Mouse (Mus musculus) CD4-positive, CD25-positive, alpha-beta regulatory T cell, adult 4 months (primary cell): Measurements from ENCODE around the gene Galr3. TPM values are rescaled to one million over a fixed set of nuclear protein-coding genes. Genes with fewer than 3 reads are reported as not detected.
A peak's percentile ranks its signal among the peaks of the same experiment; 100 is the strongest.

ENCODE experiments used
- ATAC-seq: one replicate; pipeline ENCODE4 v1.8.0; 2017
- polyA plus RNA-seq, 2 experiments: library from polyadenylated mRNA; unstranded; fragments of 100-300 nt; shearing (Covaris generic); gene quantifications; one replicate each; pipeline ENCODE4 v1.2.1; 2017

The Galr3 gene
- polyA plus RNA-seq, 2 experiments from 2014 or later = not detected

GRCm38 (mm10) chr15:79057850-79058249 lies 16.2 kb downstream of the Galr3 start:
- ATAC-seq = no peak

GRCm38 (mm10) chr15:79060887-79061565 lies 19.3 kb downstream of the Galr3 start:
- ATAC-seq = no peak

- peak; percentile 97 for ATAC-seq
These were observed 20.9 kb downstream of the Galr3 start, which contains the start of gene Ankrd54 for GRCm38 (mm10) chr15:79062376-79063159. TSS of gene Ankrd54 (minus strand) at chr15:79062893.

- ATAC-seq = no peak
These were observed 21.6 kb downstream of the Galr3 start for GRCm38 (mm10) chr15:79063160-79063740.

- ATAC-seq = no peak
These were observed 23.5 kb downstream of the Galr3 start for GRCm38 (mm10) chr15:79065086-79065770.

- no peak for ATAC-seq
These were observed 24.6 kb downstream of the Galr3 start for GRCm38 (mm10) chr15:79066276-79066675.

GRCm38 (mm10) chr15:79067631-79068030 lies 25.9 kb downstream of the Galr3 start:
- ATAC-seq = no peak

GRCm38 (mm10) chr15:79068416-79068815 lies 26.7 kb downstream of the Galr3 start:
- ATAC-seq = no peak

GRCm38 (mm10) chr15:79071117-79072039 lies 29.7 kb downstream of the Galr3 start:
- ATAC-seq = no peak

GRCm38 (mm10) chr15:79073752-79074151 lies 32.1 kb downstream of the Galr3 start:
- ATAC-seq = no peak

- no peak for ATAC-seq
These were observed 32.8 kb downstream of the Galr3 start for GRCm38 (mm10) chr15:79074446-79074845.

- ATAC-seq = peak; percentile 98
These were observed 33.3 kb downstream of the Galr3 start, which contains the start of gene Eif3l for GRCm38 (mm10) chr15:79074913-79075532. TSS of gene Eif3l (plus strand) at chr15:79075179.

GRCm38 (mm10) chr15:79075658-79076365 lies 34.1 kb downstream of the Galr3 start:
- no peak for ATAC-seq

- no peak for ATAC-seq
These were observed 37.9 kb downstream of the Galr3 start for GRCm38 (mm10) chr15:79079567-79079966.

- ATAC-seq = no peak
These were observed 50.6 kb downstream of the Galr3 start for GRCm38 (mm10) chr15:79092284-79092683.

Other genes with a start within 250 kb of the Galr3 start
- not detected for gene Card10, start 238.8 kb upstream of the Galr3 start, polyA plus RNA-seq
- gene Cdc42ep1, start 199.3 kb upstream of the Galr3 start, polyA plus RNA-seq = not detected
- gene Lgals2, start 186.4 kb upstream of the Galr3 start, polyA plus RNA-seq = not detected
- gene Gga1, start 164.7 kb upstream of the Galr3 start, polyA plus RNA-seq = 10 to 100 TPM; 14.3 to 17.1 TPM
- gene Gm49510, start 142.2 kb upstream of the Galr3 start, polyA plus RNA-seq = not detected
- 10 to 100 TPM; 49.5 to 59.0 TPM for gene Sh3bp1, start 142.1 kb upstream of the Galr3 start, polyA plus RNA-seq
- gene Pdxp, start 128.0 kb upstream of the Galr3 start, polyA plus RNA-seq = 1 to 10 TPM; 2.3 to 2.7 TPM
- 100 to 1,000 TPM; 366 to 481 TPM for gene Lgals1, start 115.2 kb upstream of the Galr3 start, polyA plus RNA-seq
- 10 to 100 TPM; 45.5 to 46.5 TPM for gene Nol12, start 107.0 kb upstream of the Galr3 start, polyA plus RNA-seq
- gene Triobp, start 94.2 kb upstream of the Galr3 start, polyA plus RNA-seq = 10 to 100 TPM; 15.6 to 20.0 TPM
- gene H1f0, start 13.4 kb upstream of the Galr3 start, polyA plus RNA-seq = 10 to 100 TPM; 20.7 to 33.3 TPM
- gene Ankrd54, start 21.0 kb downstream of the Galr3 start, polyA plus RNA-seq = 1 to 10 TPM; 3.5 to 9.6 TPM
- gene Eif3l, start 33.3 kb downstream of the Galr3 start, polyA plus RNA-seq = 100 to 1,000 TPM; 224 to 263 TPM
- gene Micall1, start 67.0 kb downstream of the Galr3 start, polyA plus RNA-seq = 10 to 100 TPM; 11.8 to 22.1 TPM
- 100 to 1,000 TPM in 1 of 2 experiments, 10 to 100 TPM in 1; 92.3 to 119 TPM for gene Polr2f, start 99.1 kb downstream of the Galr3 start, polyA plus RNA-seq
- gene 1700088E04Rik, start 99.4 kb downstream of the Galr3 start, polyA plus RNA-seq = 10 to 100 TPM in 1 of 2 experiments, 1 to 10 TPM in 1; 4.1 to 10.1 TPM
- not detected for gene Sox10, start 123.4 kb downstream of the Galr3 start, polyA plus RNA-seq
- gene Pick1, start 187.3 kb downstream of the Galr3 start, polyA plus RNA-seq = 10 to 100 TPM in 1 of 2 experiments, 1 to 10 TPM in 1; 6.0 to 10.5 TPM
- under 1 TPM in 1 of 2 experiments, not detected in 1; 0.52 TPM for gene Gm49486, start 187.5 kb downstream of the Galr3 start, polyA plus RNA-seq
- not detected for gene Slc16a8, start 212.9 kb downstream of the Galr3 start, polyA plus RNA-seq
- not detected for gene Baiap2l2, start 243.7 kb downstream of the Galr3 start, polyA plus RNA-seq